Mouse (Mus musculus) ES-E14 (cell line): ENCODE results near the gene Alkbh5.

ENCODE experiments used
- CHD2 ChIP-seq: IDR thresholded peaks from 2 replicates; pipeline ENCODE4 v1.6.1; 2014; ENCODE audit warnings: mild to moderate bottlenecking, low read depth, low read length, inconsistent platforms
- HCFC1 ChIP-seq: IDR thresholded peaks from 2 replicates; pipeline ENCODE4 v1.6.1; 2012; ENCODE audit warnings: low read length, inconsistent platforms, borderline replicate concordance; ENCODE audit not compliant: insufficient read depth
- MAFK ChIP-seq: IDR thresholded peaks from 2 replicates; pipeline ENCODE4 v1.6.1; 2014; ENCODE audit warnings: mild to moderate bottlenecking, low read depth, low read length, inconsistent platforms; ENCODE audit not compliant: insufficient read depth
- ZC3H11A ChIP-seq: IDR thresholded peaks from 2 replicates; pipeline ENCODE4 v1.6.1; 2012; ENCODE audit warnings: low read depth, mild to moderate bottlenecking, inconsistent platforms, low read length, borderline replicate concordance
- ZNF384 ChIP-seq: IDR thresholded peaks from 2 replicates; pipeline ENCODE4 v1.6.1; 2012; ENCODE audit warnings: low read depth, low read length, inconsistent platforms

GRCm38 (mm10) chr11:60540002-60540610 lies 3.9 kb downstream of the Alkbh5 start:
- no peak for TF ChIP-seq HCFC1
- no peak for TF ChIP-seq MAFK
- no peak for TF ChIP-seq CHD2
- TF ChIP-seq ZNF384 = no peak
- no peak for TF ChIP-seq ZC3H11A
